In genomic region chr17:5287641-5288040, GRCm38 (mm10) we compare ENCODE assay signal across 18 mouse cellular contexts.
A peak's percentile ranks its signal among the peaks of the same experiment; 100 is the strongest.
DNase-seq lines count a peak whose midpoint lies in the region; ATAC-seq and TF ChIP-seq lines count a peak whose summit lies in the region.
"Had no signal": no experiment of that assay in that cellular context is flagged by ENCODE, and none has a peak within 500 bp of the region (broad histone marks: within the 10 kb centered on the region; RNA-seq: fewer than 3 reads in every experiment).

No protein-coding gene starts in this region.

- no peak for TF ChIP-seq CTCF in forebrain, postnatal 0 days (IDR thresholded peaks at IDR 0.05; ENCODE audit: low read depth)

- no peaks in the 10 kb centered on the region for H3K27me3 ChIP-seq in hindbrain, embryonic 12.5 days
- H3K27me3 ChIP-seq in hindbrain, embryonic 16.5 days (replicated peaks; ENCODE audit: control insufficient read depth, insufficient read depth, low read length): no peaks in the 10 kb centered on the region
- H3K27me3 ChIP-seq in lung, embryonic 15.5 days: no peaks in the 10 kb centered on the region
- no peaks in the 10 kb centered on the region for H3K27me3 ChIP-seq in forebrain, postnatal 0 days (ENCODE audit: insufficient read depth, low read length)
- H3K27me3 ChIP-seq: heart, embryonic 15.5 days; liver, embryonic 12.5 days had no signal

- 81% methylated on average over 9 of the region's 9 CpGs for WGBS in hindbrain, embryonic 12.5 days
- 62% methylated on average over 9 of the region's 9 CpGs for WGBS in hindbrain, embryonic 16.5 days
- 65% methylated on average over 9 of the region's 9 CpGs for WGBS in lung, embryonic 15.5 days
- WGBS in forebrain, postnatal 0 days: 56% methylated on average over 9 of the region's 9 CpGs

- no peak overlapping the region for H3K9ac ChIP-seq in hindbrain, embryonic 12.5 days
- H3K9ac ChIP-seq in hindbrain, embryonic 16.5 days (ENCODE audit: low read depth, low read length): no peak overlapping the region
- no peak overlapping the region for H3K9ac ChIP-seq in lung, embryonic 15.5 days
- peak overlapping the region; percentile 22; the same call in 1 of the 2 replicates for H3K9ac ChIP-seq in forebrain, postnatal 0 days
- H3K9ac ChIP-seq: heart, embryonic 15.5 days; liver, embryonic 12.5 days had no signal

- no peak for ATAC-seq in hindbrain, embryonic 12.5 days (ENCODE audit: low FRiP score)
- no peak for ATAC-seq in hindbrain, embryonic 16.5 days
- no peak for ATAC-seq in lung, embryonic 15.5 days (ENCODE audit: borderline replicate concordance, extremely low read depth, low FRiP score, low TSS enrichment)
- ATAC-seq in forebrain, postnatal 0 days: no peak
- ATAC-seq: liver, embryonic 12.5 days; lung, postnatal 0 days had no signal

- H3K9me3 ChIP-seq in hindbrain, embryonic 12.5 days (replicated peaks): no peaks in the 10 kb centered on the region
- no peaks in the 10 kb centered on the region for H3K9me3 ChIP-seq in hindbrain, embryonic 16.5 days (ENCODE audit: control insufficient read depth, low read length)
- H3K9me3 ChIP-seq in lung, embryonic 15.5 days: no peaks in the 10 kb centered on the region
- no peaks in the 10 kb centered on the region for H3K9me3 ChIP-seq in forebrain, postnatal 0 days (ENCODE audit: low read length)
- H3K9me3 ChIP-seq: G1E; heart, embryonic 15.5 days; liver, embryonic 12.5 days had no signal

- peaks cover 15% of the 10 kb centered on the region for H3K36me3 ChIP-seq in hindbrain, embryonic 12.5 days
- peaks cover 8% of the 10 kb centered on the region for H3K36me3 ChIP-seq in hindbrain, embryonic 16.5 days (ENCODE audit: control insufficient read depth, insufficient read depth, low read length)
- H3K36me3 ChIP-seq in lung, embryonic 15.5 days: peaks cover 11% of the 10 kb centered on the region
- H3K36me3 ChIP-seq in forebrain, postnatal 0 days (ENCODE audit: insufficient read depth): peaks cover 9% of the 10 kb centered on the region

- H3K27ac ChIP-seq in hindbrain, embryonic 12.5 days: peak overlapping the region; percentile 46; the same call in 1 of the 2 replicates
- no peak overlapping the region for H3K27ac ChIP-seq in hindbrain, embryonic 16.5 days (ENCODE audit: low read depth, low read length)
- 0 out of 2 replicates have a peak overlapping the region, but pooled peaks have one; percentile 24 for H3K27ac ChIP-seq in lung, embryonic 15.5 days
- H3K27ac ChIP-seq in brown adipose tissue, adult 24 weeks (replicated peaks; ENCODE audit: low read depth, low read length): peak overlapping the region; percentile 39; the same call in 1 of the 2 replicates
- H3K27ac ChIP-seq in forebrain, postnatal 0 days (ENCODE audit: low read depth, low read length): 0 out of 2 replicates have a peak overlapping the region, but pooled peaks have one; percentile 29
- H3K27ac ChIP-seq: heart, embryonic 15.5 days; kidney, postnatal 0 days; liver, embryonic 12.5 days had no signal

- H3K4me2 ChIP-seq in hindbrain, embryonic 12.5 days (replicated peaks): no peak overlapping the region
- no peak overlapping the region for H3K4me2 ChIP-seq in hindbrain, embryonic 16.5 days (ENCODE audit: low read length)
- no peak overlapping the region for H3K4me2 ChIP-seq in lung, embryonic 15.5 days
- H3K4me2 ChIP-seq in forebrain, postnatal 0 days (ENCODE audit: low read depth): no peak overlapping the region
- H3K4me2 ChIP-seq: heart, embryonic 15.5 days; liver, embryonic 12.5 days; midbrain, embryonic 11.5 days had no signal

- DNase-seq in lung, adult 18-20 months: no peak
- DNase-seq in forebrain, postnatal 0 days: no peak
- no peak for DNase-seq in spleen, postnatal 10 days (ENCODE audit: low spot score in 2 of 2)
- DNase-seq: adrenal gland, adult 2 months; cerebellum, adult 9-10 months; layer of hippocampus, adult 9-11 months; left cerebral cortex, postnatal 4 days; thymus, postnatal 25 days had no signal

- H3K4me1 ChIP-seq in hindbrain, embryonic 12.5 days: peaks cover 32% of the 10 kb centered on the region
- H3K4me1 ChIP-seq in hindbrain, embryonic 16.5 days (ENCODE audit: control insufficient read depth, insufficient read depth, low read depth, low read length): peaks cover 27% of the 10 kb centered on the region
- H3K4me1 ChIP-seq in lung, embryonic 15.5 days: peaks cover 23% of the 10 kb centered on the region
- H3K4me1 ChIP-seq in brown adipose tissue, adult 24 weeks (ENCODE audit: control insufficient read depth, insufficient read depth, insufficient read length, low read length): peaks cover 9% of the 10 kb centered on the region
- H3K4me1 ChIP-seq in forebrain, postnatal 0 days (ENCODE audit: insufficient read depth): peaks cover 16% of the 10 kb centered on the region
- H3K4me1 ChIP-seq: liver, embryonic 12.5 days had no signal

- H3K4me3 ChIP-seq in hindbrain, embryonic 12.5 days: no peak overlapping the region
- no peak overlapping the region for H3K4me3 ChIP-seq in hindbrain, embryonic 16.5 days (ENCODE audit: low read length)
- H3K4me3 ChIP-seq in lung, embryonic 15.5 days: no peak overlapping the region
- no peak overlapping the region for H3K4me3 ChIP-seq in brown adipose tissue, adult 24 weeks (ENCODE audit: insufficient read depth, low read depth, low read length)
- no peak overlapping the region for H3K4me3 ChIP-seq in forebrain, postnatal 0 days (ENCODE audit: low read depth, low read length)
- H3K4me3 ChIP-seq: heart, embryonic 15.5 days; liver, embryonic 12.5 days had no signal
